Comparison of ENCODE assay signal across 9 mouse cellular contexts in the genomic region with DNA sequence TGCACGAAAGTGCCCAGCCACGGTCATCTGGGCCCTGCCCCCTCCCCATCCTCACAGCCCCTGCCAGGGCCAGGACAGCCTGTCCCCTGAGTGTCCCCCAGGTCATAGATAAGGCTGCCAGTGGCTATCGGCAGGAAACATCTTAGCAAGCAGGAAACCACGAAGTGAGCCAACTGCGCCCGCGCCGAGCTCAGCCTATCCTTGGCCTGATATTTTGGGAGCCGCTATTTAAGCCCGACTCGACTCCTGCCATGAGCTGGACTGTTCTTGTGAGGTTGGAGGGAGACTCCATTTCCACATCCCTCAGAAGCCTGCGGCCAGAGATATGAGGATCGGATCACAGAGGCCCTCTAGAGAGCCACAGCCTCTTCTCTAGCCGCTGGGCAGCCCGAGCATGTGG. TPM values are rescaled to one million over a fixed set of nuclear protein-coding genes. Genes with fewer than 3 reads are reported as not detected.
DNase-seq lines count a peak whose midpoint lies in the region; ATAC-seq and TF ChIP-seq lines count a peak whose summit lies in the region.
"Had no signal": no experiment of that assay in that cellular context is flagged by ENCODE, and none has a peak within 500 bp of the region (broad histone marks: within the 10 kb centered on the region; RNA-seq: fewer than 3 reads in every experiment).

No protein-coding gene starts in this region.

- H3K36me3 ChIP-seq in heart, postnatal 0 days (replicated peaks; ENCODE audit: control insufficient read depth, insufficient read depth, low read length): no peaks in the 10 kb centered on the region
- H3K36me3 ChIP-seq in limb, embryonic 13.5 days: no peaks in the 10 kb centered on the region
- H3K36me3 ChIP-seq: neural tube, embryonic 12.5 days had no signal

- no peaks in the 10 kb centered on the region for H3K27me3 ChIP-seq in heart, postnatal 0 days (ENCODE audit: control insufficient read depth, insufficient read depth, low read length)
- H3K27me3 ChIP-seq in limb, embryonic 13.5 days: no peaks in the 10 kb centered on the region
- H3K27me3 ChIP-seq: neural tube, embryonic 12.5 days had no signal

- 32% methylated on average over 15 of the region's 15 CpGs for WGBS in heart, postnatal 0 days
- WGBS in limb, embryonic 13.5 days: 86% methylated on average over 15 of the region's 15 CpGs

- H3K4me1 ChIP-seq in heart, postnatal 0 days (ENCODE audit: control insufficient read depth, insufficient read depth): 0 out of 2 replicates have a peak, but pooled peaks cover 15% of the 10 kb centered on the region
- H3K4me1 ChIP-seq in limb, embryonic 13.5 days: no peaks in the 10 kb centered on the region
- H3K4me1 ChIP-seq: neural tube, embryonic 12.5 days had no signal

- H3K9me3 ChIP-seq in heart, postnatal 0 days (replicated peaks; ENCODE audit: control insufficient read depth, low read length): no peaks in the 10 kb centered on the region
- H3K9me3 ChIP-seq in limb, embryonic 13.5 days: no peaks in the 10 kb centered on the region
- H3K9me3 ChIP-seq: neural tube, embryonic 12.5 days had no signal

- peak overlapping the region; percentile 28; the same call in 1 of the 2 replicates for H3K9ac ChIP-seq in heart, postnatal 0 days (replicated peaks; ENCODE audit: low read depth, low read length)
- no peak overlapping the region for H3K9ac ChIP-seq in limb, embryonic 13.5 days
- H3K9ac ChIP-seq: neural tube, embryonic 12.5 days had no signal

- ATAC-seq in heart, postnatal 0 days (ENCODE audit: insufficient read depth, low read depth): peak; percentile 85
- no peak for ATAC-seq in limb, embryonic 13.5 days (ENCODE audit: low FRiP score, low read depth)

- DNase-seq in ovary, adult 18-20 months (ENCODE audit: low spot score): peak; percentile 44
- no peak for DNase-seq in ovary, postnatal 10 days (ENCODE audit: low spot score)
- peak; percentile 41 for DNase-seq in embryo, embryonic 10 days (ENCODE audit: low spot score)
- DNase-seq in heart, postnatal 0 days (ENCODE audit: low spot score): peak; percentile 82
- peak; percentile 12 to 42 for DNase-seq in monocyte, adult 2 months (ENCODE audit: low read depth in 1 of 2, low spot score in 2 of 2)
- no peak for DNase-seq in cerebellum, postnatal 36 days
- no peak for DNase-seq in right cerebral cortex, postnatal 14 days

- peak overlapping the region; percentile 20 for H3K4me2 ChIP-seq in heart, postnatal 0 days (ENCODE audit: low read depth, low read length)
- H3K4me2 ChIP-seq in limb, embryonic 13.5 days (replicated peaks): no peak overlapping the region
- H3K4me2 ChIP-seq: neural tube, embryonic 12.5 days had no signal

- H3K27ac ChIP-seq in heart, postnatal 0 days (ENCODE audit: low read depth): peak overlapping the region; percentile 92
- 0 out of 2 replicates have a peak overlapping the region, but pooled peaks have one; percentile 22 for H3K27ac ChIP-seq in limb, embryonic 13.5 days
- H3K27ac ChIP-seq: neural tube, embryonic 12.5 days had no signal

- peak; percentile 100 for TF ChIP-seq EP300 in heart, postnatal 0 days (IDR thresholded peaks at IDR 0.05; ENCODE audit: low read depth)

- TF ChIP-seq CTCF in heart, postnatal 0 days (IDR thresholded peaks at IDR 0.05; ENCODE audit: low read depth): no peak; the same call in 1 of the 2 replicates

- H3K4me3 ChIP-seq in heart, postnatal 0 days (ENCODE audit: low read depth, low read length): no peak overlapping the region
- no peak overlapping the region for H3K4me3 ChIP-seq in limb, embryonic 13.5 days
- H3K4me3 ChIP-seq: neural tube, embryonic 12.5 days had no signal

RNA-seq across cellular contexts. Expression of gene Ap1m1, which starts 28.5 kb away (rescaled TPM):
- 36.1 and 46.5 TPM in 2 replicates for total RNA-seq in heart, postnatal 0 days (2014; rRNA removed; ENCODE audit: low replicate concordance)
- 82.8 and 83.4 TPM in 2 replicates for polyA plus RNA-seq in heart, postnatal 0 days (2015; fragmentation: Nextera tagmentation; extraction: Ambion mirVana)
- 127 and 132 TPM in 2 replicates for polyA plus RNA-seq in limb, embryonic 13.5 days (2015; fragmentation: Nextera tagmentation; extraction: Ambion mirVana)

RNA-seq across cellular contexts. Expression of gene Gm10282, which starts 36.7 kb away (rescaled TPM):
- 0.15 and 3.0 TPM in 2 replicates for total RNA-seq in heart, postnatal 0 days (2014; rRNA removed; ENCODE audit: low replicate concordance)
- polyA plus RNA-seq in heart, postnatal 0 days (2015; fragmentation: Nextera tagmentation; extraction: Ambion mirVana): 8.4 and 10.0 TPM in 2 replicates
- 31.7 TPM in 2 replicates for polyA plus RNA-seq in limb, embryonic 13.5 days (2015; fragmentation: Nextera tagmentation; extraction: Ambion mirVana)

RNA-seq across cellular contexts. Expression of gene Fam32a, which starts 48.8 kb away (rescaled TPM):
- 30.1 and 45.4 TPM in 2 replicates for total RNA-seq in heart, postnatal 0 days (2014; rRNA removed; ENCODE audit: low replicate concordance)
- polyA plus RNA-seq in heart, postnatal 0 days (2015; fragmentation: Nextera tagmentation; extraction: Ambion mirVana): 32.0 and 37.1 TPM in 2 replicates
- 70.5 and 70.6 TPM in 2 replicates for polyA plus RNA-seq in limb, embryonic 13.5 days (2015; fragmentation: Nextera tagmentation; extraction: Ambion mirVana)

RNA-seq across cellular contexts. Expression of gene Klf2, which starts 50.5 kb away (rescaled TPM):
- total RNA-seq in heart, postnatal 0 days (2014; rRNA removed; ENCODE audit: low replicate concordance): 21.9 and 32.9 TPM in 2 replicates
- polyA plus RNA-seq in heart, postnatal 0 days (2015; fragmentation: Nextera tagmentation; extraction: Ambion mirVana): 17.7 and 21.3 TPM in 2 replicates
- 7.9 and 8.9 TPM in 2 replicates for polyA plus RNA-seq in limb, embryonic 13.5 days (2015; fragmentation: Nextera tagmentation; extraction: Ambion mirVana)

RNA-seq across cellular contexts. Expression of gene Gm11034, which starts 54.9 kb away (rescaled TPM):
- total RNA-seq in heart, postnatal 0 days (2014; rRNA removed; ENCODE audit: low replicate concordance): not detected in 2 replicates
- not detected in 2 replicates for polyA plus RNA-seq in heart, postnatal 0 days (2015; fragmentation: Nextera tagmentation; extraction: Ambion mirVana)
- not detected in 2 replicates for polyA plus RNA-seq in limb, embryonic 13.5 days (2015; fragmentation: Nextera tagmentation; extraction: Ambion mirVana)
- polyA plus RNA-seq: neural tube, embryonic 12.5 days had no signal

Comparison
In these comparisons a context has a peak if more than half of its experiments do, and no peak if none do; other contexts are left out.
1. DNase-seq: peak in ovary, adult 18-20 months (single experiment), embryo, embryonic 10 days (single experiment), heart, postnatal 0 days (single experiment) and monocyte, adult 2 months (2 of 2); none in ovary, postnatal 10 days (single experiment), cerebellum, postnatal 36 days (0 of 2) and right cerebral cortex, postnatal 14 days (single experiment).